Mouse (Mus musculus) limb, embryonic 14.5 days (tissue): ENCODE results near the gene Rpl13a. TPM values are rescaled to one million over a fixed set of nuclear protein-coding genes. Genes with fewer than 3 reads are reported as not detected.

Experiments
- ATAC-seq: fragments of 200-750 bp; cut with Nextera tagmentation; 2 replicates; pipeline ENCODE4 v1.8.0; 2017; ENCODE audit warnings: low read depth, moderate number of reproducible peaks, moderate TSS enrichment; ENCODE audit not compliant: low FRiP score
- DNase-seq: peaks from one replicate; pipeline ENCODE4 v3.0.0-alpha.2; 2015; ENCODE audit warnings: low spot score
- H3K27ac ChIP-seq: fragments of 300-500 bp; sonication (generic); replicated peaks from 2 replicates; pipeline ENCODE4 v1.5.1; 2014; ENCODE audit warnings: low read depth, mild to moderate bottlenecking, low read length, moderate library complexity, mixed read lengths
- H3K27me3 ChIP-seq: fragments of 300-500 bp; sonication (generic); 2 replicates; pipeline ENCODE4 v1.6.1; 2014; ENCODE audit warnings: low read length, mixed read lengths; ENCODE audit not compliant: control insufficient read depth, insufficient read depth
- H3K36me3 ChIP-seq: fragments of 300-500 bp; sonication (generic); 2 replicates; pipeline ENCODE4 v1.6.1; 2014; ENCODE audit warnings: mild to moderate bottlenecking, low read length, moderate library complexity, mixed read lengths; ENCODE audit not compliant: control insufficient read depth, insufficient read depth
- H3K4me1 ChIP-seq: fragments of 300-500 bp; sonication (generic); 2 replicates; pipeline ENCODE4 v1.6.1; 2014; ENCODE audit warnings: antibody characterized with exemption, low read length, mixed read lengths; ENCODE audit not compliant: control insufficient read depth, insufficient read depth
- H3K4me2 ChIP-seq: fragments of 300-500 bp; sonication (generic); replicated peaks from 2 replicates; pipeline ENCODE4 v1.6.1; 2014; ENCODE audit warnings: low read depth, mild to moderate bottlenecking, low read length, moderate library complexity; ENCODE audit not compliant: severe bottlenecking
- H3K4me3 ChIP-seq: fragments of 300-500 bp; sonication (generic); replicated peaks from 2 replicates; pipeline ENCODE4 v1.5.1; 2014; ENCODE audit warnings: low read length
- H3K9ac ChIP-seq: fragments of 300-500 bp; sonication (generic); 2 replicates; pipeline ENCODE4 v1.6.1; 2014; ENCODE audit warnings: mild to moderate bottlenecking, low read depth, low read length, moderate library complexity; ENCODE audit not compliant: severe bottlenecking
- H3K9me3 ChIP-seq: fragments of 300-500 bp; sonication (generic); 2 replicates; pipeline ENCODE4 v1.6.1; 2016; ENCODE audit warnings: low read length; ENCODE audit not compliant: control insufficient read depth
- POLR2A ChIP-seq: fragments of 200-500 bp; IDR thresholded peaks from 2 replicates; pipeline ENCODE4 v1.8.0; 2012; ENCODE audit warnings: inconsistent platforms, mild to moderate bottlenecking, moderate library complexity, borderline replicate concordance; ENCODE audit not compliant: insufficient read depth, insufficient read length; ENCODE audit errors: extremely low read depth
- WGBS: fragments of 180-500 bp; shearing (Covaris S2); extraction: QIAGEN DNeasy Blood & Tissue Kit; methylation state at CpG from one replicate; pipeline ENCODE4 v1.1.7; 2014; 5-methylcytosine and 5-hydroxymethylcytosine counted together
- microRNA counts: library from miRNA; unstranded; fragments of <30 nt; microRNA quantifications from one replicate; lab custom pipeline; 2016
- microRNA-seq: library from miRNA; unstranded; fragments of <30 nt; microRNA quantifications from one replicate; pipeline ENCODE4, GENCODE M21; 2016
- polyA plus RNA-seq, 2 experiments: library from polyadenylated mRNA; depleted of rRNA in 1 of 2; stranded (reverse) in 1 of 2; unstranded in 1 of 2; fragments of >200 nt; fragmentation: Nextera tagmentation in 1 of 2; extraction: Ambion mirVana in 1 of 2; gene quantifications; 2 replicates each; pipeline versions ENCODE4 v1.2.1 to v1.2.3; 2012 to 2014

The Rpl13a gene
- polyA plus RNA-seq, 2 experiments: 1,777 to 3,912 TPM

GRCm38 (mm10) chr7:45079856-45080255 is 48.7 kb downstream of the Rpl13a start:
- Histone ChIP-seq H3K27ac (no peak overlapping the region), H3K4me3 (no peak overlapping the region), H3K4me2 (no peak overlapping the region), H3K9me3 (no peaks in the 10 kb centered on the region), H3K9ac (no peak overlapping the region), H3K27me3 (no peaks in the 10 kb centered on the region), H3K4me1 (no peaks in the 10 kb centered on the region), H3K36me3 (peaks cover 57% of the 10 kb centered on the region)
- WGBS: 2% methylated on average over 10 of the region's 10 CpGs
- ATAC-seq: peak; percentile 64
- TF ChIP-seq POLR2A: no peak
- peak; percentile 92 for DNase-seq

- 43% methylated on average over 9 of the region's 9 CpGs for WGBS
- Histone ChIP-seq H3K4me2 (no peak overlapping the region), H3K4me1 (no peaks in the 10 kb centered on the region), H3K4me3 (no peak overlapping the region), H3K9ac (no peak overlapping the region), H3K36me3 (peaks cover 57% of the 10 kb centered on the region), H3K27me3 (no peaks in the 10 kb centered on the region), H3K27ac (no peak overlapping the region), H3K9me3 (no peaks in the 10 kb centered on the region)
- DNase-seq: peak; percentile 71
- no peak for ATAC-seq
- no peak for TF ChIP-seq POLR2A
Observed at GRCm38 (mm10) chr7:45078513-45078912, 50.0 kb downstream of the Rpl13a start.

- no peaks in the 10 kb centered on the region for H3K9me3 ChIP-seq
- ATAC-seq: no peak
- H3K4me2 ChIP-seq: no peak overlapping the region
- peaks cover 53% of the 10 kb centered on the region for H3K36me3 ChIP-seq
- TF ChIP-seq POLR2A: no peak
- no peak overlapping the region for H3K27ac ChIP-seq
- no peak for DNase-seq
- H3K4me3 ChIP-seq: no peak overlapping the region
- WGBS: 90% methylated on average over 2 of the region's 2 CpGs
- no peaks in the 10 kb centered on the region for H3K4me1 ChIP-seq
- no peaks in the 10 kb centered on the region for H3K27me3 ChIP-seq
- H3K9ac ChIP-seq: no peak overlapping the region
Observed at GRCm38 (mm10) chr7:45077829-45078228, 50.7 kb downstream of the Rpl13a start.

GRCm38 (mm10) chr7:45077322-45077721 is 51.2 kb downstream of the Rpl13a start:
- no peak for TF ChIP-seq POLR2A
- Histone ChIP-seq H3K4me1 (no peaks in the 10 kb centered on the region), H3K27me3 (no peaks in the 10 kb centered on the region), H3K27ac (no peak overlapping the region), H3K36me3 (peaks cover 48% of the 10 kb centered on the region), H3K9ac (no peak overlapping the region), H3K4me2 (no peak overlapping the region), H3K4me3 (no peak overlapping the region), H3K9me3 (no peaks in the 10 kb centered on the region)
- WGBS: 69% methylated on average over 14 of the region's 14 CpGs
- no peak for DNase-seq
- no peak for ATAC-seq

GRCm38 (mm10) chr7:45076501-45076900 is 52.1 kb downstream of the Rpl13a start:
- DNase-seq (no peak), ATAC-seq (no peak)
- no peaks in the 10 kb centered on the region for H3K27me3 ChIP-seq
- H3K9ac ChIP-seq: no peak overlapping the region
- peaks cover 46% of the 10 kb centered on the region for H3K36me3 ChIP-seq
- H3K4me1 ChIP-seq: no peaks in the 10 kb centered on the region
- H3K4me2 ChIP-seq: no peak overlapping the region
- TF ChIP-seq POLR2A: no peak
- H3K4me3 ChIP-seq: no peak overlapping the region
- WGBS: 90% methylated on average over 30 of the region's 30 CpGs
- no peaks in the 10 kb centered on the region for H3K9me3 ChIP-seq
- H3K27ac ChIP-seq: no peak overlapping the region

MicroRNAs within 50 kb of the gene (microRNA counts, 519-probe panel; counts per million panel counts)
- 2,516 counts per million, percentile 42 among the panel's probes with 10 or more counts for microRNA mmu-miR-150 (lab: Ali Mortazavi, UCI)

Small RNAs within 50 kb of the gene (microRNA-seq; reads per million reads assigned to microRNA genes)
- gene Mir150 (12.1 reads per million, percentile 23 among the genes with 10 or more reads in this experiment), gene Mir5121 (18.5 reads per million, percentile 29 among the genes with 10 or more reads in this experiment), gene Mir7055 (not detected)

Other genes with a start within 250 kb of the Rpl13a start
Only the 30 nearest of the 33 such genes appear.
- 48.7 and 72.6 TPM in 2 replicates for gene Fuz, start 232.7 kb downstream of the Rpl13a start, polyA plus RNA-seq (2012; rRNA removed)
- 21.7 and 25.0 TPM in 2 replicates for gene Fuz, start 232.7 kb downstream of the Rpl13a start, polyA plus RNA-seq (2014; fragmentation: Nextera tagmentation; extraction: Ambion mirVana)
- 113 and 141 TPM in 2 replicates for gene Ap2a1, start 199.3 kb downstream of the Rpl13a start, polyA plus RNA-seq (2012; rRNA removed)
- 72.2 and 75.7 TPM in 2 replicates for gene Ap2a1, start 199.3 kb downstream of the Rpl13a start, polyA plus RNA-seq (2014; fragmentation: Nextera tagmentation; extraction: Ambion mirVana)
- gene Tsks, start 185.6 kb downstream of the Rpl13a start, polyA plus RNA-seq (2012; rRNA removed): 0.05 TPM in 1 of 2 replicates, not detected in the other
- gene Tsks, start 185.6 kb downstream of the Rpl13a start, polyA plus RNA-seq (2014; fragmentation: Nextera tagmentation; extraction: Ambion mirVana): 0.14 TPM in 1 of 2 replicates, not detected in the other
- 78.9 and 115 TPM in 2 replicates for gene Cpt1c, start 153.9 kb downstream of the Rpl13a start, polyA plus RNA-seq (2012; rRNA removed)
- 26.3 and 33.6 TPM in 2 replicates for gene Cpt1c, start 153.9 kb downstream of the Rpl13a start, polyA plus RNA-seq (2014; fragmentation: Nextera tagmentation; extraction: Ambion mirVana)
- 607 and 720 TPM in 2 replicates for gene Prmt1, start 142.2 kb downstream of the Rpl13a start, polyA plus RNA-seq (2012; rRNA removed)
- gene Prmt1, start 142.2 kb downstream of the Rpl13a start, polyA plus RNA-seq (2014; fragmentation: Nextera tagmentation; extraction: Ambion mirVana): 166 and 187 TPM in 2 replicates
- gene Irf3, start 131.1 kb downstream of the Rpl13a start, polyA plus RNA-seq (2012; rRNA removed): 142 and 168 TPM in 2 replicates
- gene Irf3, start 131.1 kb downstream of the Rpl13a start, polyA plus RNA-seq (2014; fragmentation: Nextera tagmentation; extraction: Ambion mirVana): 92.5 and 92.7 TPM in 2 replicates
- 81.3 and 104 TPM in 2 replicates for gene Bcl2l12, start 130.0 kb downstream of the Rpl13a start, polyA plus RNA-seq (2012; rRNA removed)
- 54.9 and 62.9 TPM in 2 replicates for gene Bcl2l12, start 130.0 kb downstream of the Rpl13a start, polyA plus RNA-seq (2014; fragmentation: Nextera tagmentation; extraction: Ambion mirVana)
- gene Scaf1, start 112.4 kb downstream of the Rpl13a start, polyA plus RNA-seq (2012; rRNA removed): 114 and 135 TPM in 2 replicates
- gene Scaf1, start 112.4 kb downstream of the Rpl13a start, polyA plus RNA-seq (2014; fragmentation: Nextera tagmentation; extraction: Ambion mirVana): 50.7 and 58.3 TPM in 2 replicates
- 53.8 and 60.9 TPM in 2 replicates for gene Rras, start 110.8 kb downstream of the Rpl13a start, polyA plus RNA-seq (2012; rRNA removed)
- 42.8 and 43.7 TPM in 2 replicates for gene Rras, start 110.8 kb downstream of the Rpl13a start, polyA plus RNA-seq (2014; fragmentation: Nextera tagmentation; extraction: Ambion mirVana)
- gene Prr12, start 75.9 kb downstream of the Rpl13a start, polyA plus RNA-seq (2012; rRNA removed): 25.2 and 26.8 TPM in 2 replicates
- 16.0 and 19.6 TPM in 2 replicates for gene Prr12, start 75.9 kb downstream of the Rpl13a start, polyA plus RNA-seq (2014; fragmentation: Nextera tagmentation; extraction: Ambion mirVana)
- 82.7 and 86.8 TPM in 2 replicates for gene Nosip, start 66.3 kb downstream of the Rpl13a start, polyA plus RNA-seq (2012; rRNA removed)
- 68.1 and 69.6 TPM in 2 replicates for gene Nosip, start 66.3 kb downstream of the Rpl13a start, polyA plus RNA-seq (2014; fragmentation: Nextera tagmentation; extraction: Ambion mirVana)
- 50.4 and 54.1 TPM in 2 replicates for gene Prrg2, start 66.1 kb downstream of the Rpl13a start, polyA plus RNA-seq (2012; rRNA removed)
- gene Prrg2, start 66.1 kb downstream of the Rpl13a start, polyA plus RNA-seq (2014; fragmentation: Nextera tagmentation; extraction: Ambion mirVana): 18.6 and 21.4 TPM in 2 replicates
- gene Rcn3, start 36.5 kb downstream of the Rpl13a start, polyA plus RNA-seq (2012; rRNA removed): 679 and 759 TPM in 2 replicates
- gene Rcn3, start 36.5 kb downstream of the Rpl13a start, polyA plus RNA-seq (2014; fragmentation: Nextera tagmentation; extraction: Ambion mirVana): 569 and 577 TPM in 2 replicates
- gene Fcgrt, start 24.9 kb downstream of the Rpl13a start, polyA plus RNA-seq (2012; rRNA removed): 56.1 and 64.6 TPM in 2 replicates
- 88.4 and 89.0 TPM in 2 replicates for gene Fcgrt, start 24.9 kb downstream of the Rpl13a start, polyA plus RNA-seq (2014; fragmentation: Nextera tagmentation; extraction: Ambion mirVana)
- gene Rps11, start 4.3 kb downstream of the Rpl13a start, polyA plus RNA-seq (2012; rRNA removed): 563 and 814 TPM in 2 replicates
- gene Rps11, start 4.3 kb downstream of the Rpl13a start, polyA plus RNA-seq (2014; fragmentation: Nextera tagmentation; extraction: Ambion mirVana): 1,719 and 1,751 TPM in 2 replicates
- 0.31 TPM in 1 of 2 replicates, not detected in the other for gene Gm45713, start 7.5 kb upstream of the Rpl13a start, polyA plus RNA-seq (2012; rRNA removed)
- gene Gm45713, start 7.5 kb upstream of the Rpl13a start, polyA plus RNA-seq (2014; fragmentation: Nextera tagmentation; extraction: Ambion mirVana): 0.39 and 1.4 TPM in 2 replicates
- 12.4 and 18.6 TPM in 2 replicates for gene Flt3l, start 7.7 kb upstream of the Rpl13a start, polyA plus RNA-seq (2012; rRNA removed)
- gene Flt3l, start 7.7 kb upstream of the Rpl13a start, polyA plus RNA-seq (2014; fragmentation: Nextera tagmentation; extraction: Ambion mirVana): 2.2 and 3.3 TPM in 2 replicates
- 115 and 118 TPM in 2 replicates for gene Pih1d1, start 25.5 kb upstream of the Rpl13a start, polyA plus RNA-seq (2012; rRNA removed)
- 86.4 and 87.3 TPM in 2 replicates for gene Pih1d1, start 25.5 kb upstream of the Rpl13a start, polyA plus RNA-seq (2014; fragmentation: Nextera tagmentation; extraction: Ambion mirVana)
- 45.6 and 67.3 TPM in 2 replicates for gene Aldh16a1, start 25.8 kb upstream of the Rpl13a start, polyA plus RNA-seq (2012; rRNA removed)
- 40.0 and 47.7 TPM in 2 replicates for gene Aldh16a1, start 25.8 kb upstream of the Rpl13a start, polyA plus RNA-seq (2014; fragmentation: Nextera tagmentation; extraction: Ambion mirVana)
- 0.40 and 0.58 TPM in 2 replicates for gene Slc17a7, start 35.2 kb upstream of the Rpl13a start, polyA plus RNA-seq (2012; rRNA removed)
- 0.17 and 0.18 TPM in 2 replicates for gene Slc17a7, start 35.2 kb upstream of the Rpl13a start, polyA plus RNA-seq (2014; fragmentation: Nextera tagmentation; extraction: Ambion mirVana)
- gene Gfy, start 50.8 kb upstream of the Rpl13a start, polyA plus RNA-seq (2012; rRNA removed): 0.09 and 0.27 TPM in 2 replicates
- not detected in 2 replicates for gene Gfy, start 50.8 kb upstream of the Rpl13a start, polyA plus RNA-seq (2014; fragmentation: Nextera tagmentation; extraction: Ambion mirVana)
- not detected in 2 replicates for gene Pth2, start 52.2 kb upstream of the Rpl13a start, polyA plus RNA-seq (2012; rRNA removed)
- not detected in 2 replicates for gene Pth2, start 52.2 kb upstream of the Rpl13a start, polyA plus RNA-seq (2014; fragmentation: Nextera tagmentation; extraction: Ambion mirVana)
- gene Ccdc155, start 76.1 kb upstream of the Rpl13a start, polyA plus RNA-seq (2012; rRNA removed): 1.4 and 1.5 TPM in 2 replicates
- gene Ccdc155, start 76.1 kb upstream of the Rpl13a start, polyA plus RNA-seq (2014; fragmentation: Nextera tagmentation; extraction: Ambion mirVana): 0.79 and 1.2 TPM in 2 replicates
- gene Dkkl1, start 83.4 kb upstream of the Rpl13a start, polyA plus RNA-seq (2012; rRNA removed): 3.0 and 4.8 TPM in 2 replicates
- gene Dkkl1, start 83.4 kb upstream of the Rpl13a start, polyA plus RNA-seq (2014; fragmentation: Nextera tagmentation; extraction: Ambion mirVana): 9.0 and 14.8 TPM in 2 replicates
- gene Tead2, start 87.0 kb upstream of the Rpl13a start, polyA plus RNA-seq (2012; rRNA removed): 450 and 560 TPM in 2 replicates
- 143 and 168 TPM in 2 replicates for gene Tead2, start 87.0 kb upstream of the Rpl13a start, polyA plus RNA-seq (2014; fragmentation: Nextera tagmentation; extraction: Ambion mirVana)
- gene Cd37, start 110.4 kb upstream of the Rpl13a start, polyA plus RNA-seq (2012; rRNA removed): 4.9 and 6.0 TPM in 2 replicates
- 2.6 and 3.7 TPM in 2 replicates for gene Cd37, start 110.4 kb upstream of the Rpl13a start, polyA plus RNA-seq (2014; fragmentation: Nextera tagmentation; extraction: Ambion mirVana)
- gene Slc6a16, start 112.3 kb upstream of the Rpl13a start, polyA plus RNA-seq (2012; rRNA removed): 0.18 and 0.29 TPM in 2 replicates
- 0.21 TPM in 1 of 2 replicates, not detected in the other for gene Slc6a16, start 112.3 kb upstream of the Rpl13a start, polyA plus RNA-seq (2014; fragmentation: Nextera tagmentation; extraction: Ambion mirVana)
- not detected in 2 replicates for gene Slc6a21, start 148.8 kb upstream of the Rpl13a start, polyA plus RNA-seq (2012; rRNA removed)
- gene Slc6a21, start 148.8 kb upstream of the Rpl13a start, polyA plus RNA-seq (2014; fragmentation: Nextera tagmentation; extraction: Ambion mirVana): not detected in 2 replicates
- 42.6 and 46.1 TPM in 2 replicates for gene Trpm4, start 205.0 kb upstream of the Rpl13a start, polyA plus RNA-seq (2012; rRNA removed)
- 15.8 TPM in 2 replicates for gene Trpm4, start 205.0 kb upstream of the Rpl13a start, polyA plus RNA-seq (2014; fragmentation: Nextera tagmentation; extraction: Ambion mirVana)
- 9.5 and 17.9 TPM in 2 replicates for gene Hrc, start 206.5 kb upstream of the Rpl13a start, polyA plus RNA-seq (2012; rRNA removed)
- gene Hrc, start 206.5 kb upstream of the Rpl13a start, polyA plus RNA-seq (2014; fragmentation: Nextera tagmentation; extraction: Ambion mirVana): 4.1 and 5.9 TPM in 2 replicates